Mouse (Mus musculus): ENCODE results near the gene Ptprm. TPM values are rescaled to one million over a fixed set of nuclear protein-coding genes. Genes with fewer than 3 reads are reported as not detected.

Ptprm gene
- polyA plus RNA-seq, 1 experiment from 2014 or later = 9.0 TPM

- H3K27ac ChIP-seq = no peak overlapping the region
- 85% methylated on average over 13 of the region's 13 CpGs for WGBS
- H3K9me3 ChIP-seq (replicated peaks) = no peaks in the 10 kb centered on the region
- no peaks in the 10 kb centered on the region for H3K36me3 ChIP-seq
- H3K27me3 ChIP-seq (ENCODE audit: low read depth, poor library complexity, severe bottlenecking) = no peaks in the 10 kb centered on the region
- no peaks in the 10 kb centered on the region for H3K4me1 ChIP-seq
- no peak for DNase-seq (ENCODE audit: low spot score)
- H3K4me3 ChIP-seq = no peak overlapping the region
These were observed 734.1 kb downstream of the Ptprm start for GRCm38 (mm10) chr17:66619996-66620656.

GRCm38 (mm10) chr17:66619255-66619826 lies 734.9 kb downstream of the Ptprm start:
- no peaks in the 10 kb centered on the region for H3K4me1 ChIP-seq
- no peak for DNase-seq (ENCODE audit: low spot score)
- H3K27ac ChIP-seq = no peak overlapping the region
- H3K4me3 ChIP-seq = no peak overlapping the region
- no peaks in the 10 kb centered on the region for H3K9me3 ChIP-seq (replicated peaks)
- no peaks in the 10 kb centered on the region for H3K27me3 ChIP-seq (ENCODE audit: low read depth, poor library complexity, severe bottlenecking)
- 88% methylated on average over 3 of the region's 3 CpGs for WGBS
- H3K36me3 ChIP-seq = no peaks in the 10 kb centered on the region

Small RNA genes lying within 50 kb of the gene (microRNA-seq; reads per million reads assigned to microRNA genes)
- not detected for gene Mir5709
